Mouse (Mus musculus) retina, postnatal 1 day (tissue): Measurements from ENCODE around the gene Edil3.

Experiments used
- DNase-seq: peaks from one replicate; pipeline ENCODE4 v3.0.0-alpha.2; 2012

Gene Edil3

GRCm38 (mm10) chr13:88821440-88822331 lies at the start of gene Edil3:
Gene Edil3, plus strand, starts transcription at chr13:88821472.
- DNase-seq = peak; percentile 83

- no peak for DNase-seq
Measured at GRCm38 (mm10) chr13:88799186-88799585, 22.1 kb upstream of the Edil3 start.

- no peak for DNase-seq
Measured at GRCm38 (mm10) chr13:88801006-88801405, 20.3 kb upstream of the Edil3 start.

GRCm38 (mm10) chr13:88805838-88806237 lies 15.4 kb upstream of the Edil3 start:
- DNase-seq = no peak

GRCm38 (mm10) chr13:88806269-88806668 lies 15.0 kb upstream of the Edil3 start:
- no peak for DNase-seq

- no peak for DNase-seq
Measured at GRCm38 (mm10) chr13:88810097-88810496, 11.2 kb upstream of the Edil3 start.

- DNase-seq = no peak
Measured at GRCm38 (mm10) chr13:88820686-88821308, 475 bp upstream of the Edil3 start.

- DNase-seq = peak; percentile 25
Measured at GRCm38 (mm10) chr13:88822332-88822895, 1.1 kb downstream of the Edil3 start.

GRCm38 (mm10) chr13:88822976-88823521 lies 1.8 kb downstream of the Edil3 start:
- DNase-seq = peak; percentile 11

GRCm38 (mm10) chr13:88823522-88824419 lies 2.5 kb downstream of the Edil3 start:
- peak; percentile 82 for DNase-seq

GRCm38 (mm10) chr13:88824441-88824840 lies 3.2 kb downstream of the Edil3 start:
- peak; percentile 12 for DNase-seq

- peak; percentile 57 for DNase-seq
Measured at GRCm38 (mm10) chr13:88828362-88828761, 7.1 kb downstream of the Edil3 start.

- no peak for DNase-seq
Measured at GRCm38 (mm10) chr13:88833732-88834131, 12.5 kb downstream of the Edil3 start.

- DNase-seq = no peak
Measured at GRCm38 (mm10) chr13:88849739-88850138, 28.5 kb downstream of the Edil3 start.

GRCm38 (mm10) chr13:88879960-88880359 lies 58.7 kb downstream of the Edil3 start:
- no peak for DNase-seq

GRCm38 (mm10) chr13:88890728-88891127 lies 69.5 kb downstream of the Edil3 start:
- DNase-seq = no peak

GRCm38 (mm10) chr13:88900046-88900445 lies 78.8 kb downstream of the Edil3 start:
- no peak for DNase-seq

GRCm38 (mm10) chr13:88907405-88907804 lies 86.1 kb downstream of the Edil3 start:
- DNase-seq = no peak

- no peak for DNase-seq
Measured at GRCm38 (mm10) chr13:88908187-88908586, 86.9 kb downstream of the Edil3 start.

GRCm38 (mm10) chr13:88916503-88916902 lies 95.2 kb downstream of the Edil3 start:
- DNase-seq = no peak

GRCm38 (mm10) chr13:88929626-88930025 lies 108.4 kb downstream of the Edil3 start:
- DNase-seq = no peak

GRCm38 (mm10) chr13:88938564-88938963 lies 117.3 kb downstream of the Edil3 start:
- no peak for DNase-seq
